Comparison of ENCODE assay signal across 28 mouse cellular contexts in genomic region chr1:135075270-135075669, GRCm38 (mm10). TPM values are rescaled to one million over a fixed set of nuclear protein-coding genes. Genes with fewer than 3 reads are reported as not detected.
"Had no signal": no experiment of that assay in that cellular context is flagged by ENCODE, and none has a peak within 500 bp of the region (broad histone marks: within the 10 kb centered on the region; RNA-seq: fewer than 3 reads in every experiment).

No protein-coding gene starts in this region.

- ATAC-seq: hindbrain, postnatal 0 days; intestine, embryonic 15.5 days; intestine, postnatal 0 days; liver, embryonic 12.5 days had no signal

- DNase-seq: gastrocnemius, adult 2 months; gastrocnemius, postnatal 10 days; gastrocnemius, postnatal 25 days; heart, adult 18-20 months; heart, postnatal 14 days; heart, postnatal 36 days; kidney, adult 18-20 months; kidney, adult 8-10 months; kidney, postnatal 10 days; kidney, postnatal 25 days; kidney, postnatal 4 days had no signal

- H3K9me3 ChIP-seq: heart, embryonic 15.5 days; hindbrain, embryonic 13.5 days; hindbrain, embryonic 15.5 days; intestine, embryonic 15.5 days; limb, embryonic 15.5 days; liver, embryonic 12.5 days had no signal

- H3K27ac ChIP-seq: gastrocnemius, adult 2 months; heart, embryonic 13.5 days; heart, embryonic 15.5 days; hindbrain, embryonic 13.5 days; hindbrain, embryonic 15.5 days; hindbrain, postnatal 0 days; intestine, embryonic 15.5 days; layer of hippocampus, adult 2 months; left cerebral cortex, adult 2 months; limb, embryonic 13.5 days; limb, embryonic 15.5 days; liver, embryonic 12.5 days; liver, embryonic 14.5 days had no signal

- H3K36me3 ChIP-seq: heart, embryonic 13.5 days; heart, embryonic 15.5 days; hindbrain, embryonic 13.5 days; hindbrain, embryonic 15.5 days; intestine, embryonic 15.5 days; limb, embryonic 13.5 days; limb, embryonic 15.5 days; liver, embryonic 12.5 days had no signal

- H3K4me2 ChIP-seq: heart, embryonic 11.5 days; heart, embryonic 13.5 days; heart, embryonic 15.5 days; hindbrain, embryonic 13.5 days; hindbrain, embryonic 15.5 days; intestine, embryonic 15.5 days; limb, embryonic 13.5 days; limb, embryonic 15.5 days; liver, embryonic 12.5 days had no signal

- H3K4me1 ChIP-seq: heart, embryonic 15.5 days; hindbrain, embryonic 15.5 days; intestine, embryonic 15.5 days; limb, embryonic 13.5 days; liver, embryonic 12.5 days had no signal

- H3K27me3 ChIP-seq: hindbrain, embryonic 13.5 days; hindbrain, embryonic 15.5 days; intestine, embryonic 15.5 days had no signal

- H3K4me3 ChIP-seq: gastrocnemius, adult 2 months; heart, embryonic 13.5 days; heart, embryonic 15.5 days; hindbrain, embryonic 13.5 days; hindbrain, embryonic 15.5 days; intestine, embryonic 15.5 days; layer of hippocampus, adult 2 months; left cerebral cortex, adult 2 months; limb, embryonic 13.5 days; limb, embryonic 15.5 days; liver, embryonic 12.5 days had no signal

- H3K9ac ChIP-seq: heart, embryonic 13.5 days; heart, embryonic 15.5 days; hindbrain, embryonic 13.5 days; hindbrain, embryonic 15.5 days; intestine, embryonic 15.5 days; limb, embryonic 13.5 days; limb, embryonic 15.5 days; liver, embryonic 12.5 days; liver, embryonic 14.5 days had no signal

RNA-seq across cellular contexts. Expression of gene Lgr6, which starts 29.8 kb away (rescaled TPM):
- total RNA-seq: granulocyte monocyte progenitor cell, adult 5-6 weeks; hematopoietic stem cell, adult 5-6 weeks had no signal
- polyA plus RNA-seq: liver, adult 2 months had no signal

RNA-seq across cellular contexts. Expression of gene Ptpn7, which starts 57.2 kb away (rescaled TPM):
- total RNA-seq: layer of hippocampus, adult 2 months had no signal
